Mouse (Mus musculus): ENCODE results near the gene Rd3. TPM values are rescaled to one million over a fixed set of nuclear protein-coding genes. Genes with fewer than 3 reads are reported as not detected.
A peak's percentile ranks its signal among the peaks of the same experiment; 100 is the strongest.

Gene Rd3
- polyA plus RNA-seq, 1 experiment from 2014 or later = 0.42 TPM

DNA sequence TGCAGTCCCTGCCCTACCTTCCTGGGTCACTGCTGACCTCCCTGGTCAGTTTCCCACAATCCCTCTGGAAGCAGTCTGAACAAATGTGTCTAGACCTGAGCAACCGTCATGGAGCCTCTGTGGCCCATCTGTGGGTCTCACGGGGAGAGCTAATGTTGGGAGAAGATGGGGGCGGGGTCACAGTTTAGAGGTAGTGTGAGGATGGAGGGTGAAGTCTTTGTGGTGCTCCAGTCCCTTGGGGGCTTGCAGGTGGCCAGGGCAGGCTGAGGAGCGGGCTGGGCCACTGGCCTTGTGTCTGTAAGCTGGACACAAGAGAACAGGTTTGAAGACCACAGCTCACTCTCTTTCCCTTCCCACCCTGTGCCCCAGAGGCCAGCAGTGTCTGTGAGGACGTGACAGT is 31.4 kb upstream of the Rd3 start:
- H3K4me1 ChIP-seq (ENCODE audit: control insufficient read depth, insufficient read depth, low read length) = peaks cover 9% of the 10 kb centered on the region
- H3K4me2 ChIP-seq (ENCODE audit: low read depth, low read length) = no peak overlapping the region
- no peaks in the 10 kb centered on the region for H3K27me3 ChIP-seq (replicated peaks; ENCODE audit: control insufficient read depth, insufficient read depth, low read length)
- H3K36me3 ChIP-seq (ENCODE audit: control insufficient read depth, insufficient read depth, low read length) = no peaks in the 10 kb centered on the region
- H3K4me3 ChIP-seq (ENCODE audit: low read length) = no peak overlapping the region
- 76% methylated on average over 5 of the region's 5 CpGs for WGBS
- H3K9ac ChIP-seq (ENCODE audit: low read depth, low read length) = no peak overlapping the region
- no peak overlapping the region for H3K27ac ChIP-seq (ENCODE audit: low read length)
- no peak for ATAC-seq
- no peaks in the 10 kb centered on the region for H3K9me3 ChIP-seq (ENCODE audit: control insufficient read depth, low read length)

DNA sequence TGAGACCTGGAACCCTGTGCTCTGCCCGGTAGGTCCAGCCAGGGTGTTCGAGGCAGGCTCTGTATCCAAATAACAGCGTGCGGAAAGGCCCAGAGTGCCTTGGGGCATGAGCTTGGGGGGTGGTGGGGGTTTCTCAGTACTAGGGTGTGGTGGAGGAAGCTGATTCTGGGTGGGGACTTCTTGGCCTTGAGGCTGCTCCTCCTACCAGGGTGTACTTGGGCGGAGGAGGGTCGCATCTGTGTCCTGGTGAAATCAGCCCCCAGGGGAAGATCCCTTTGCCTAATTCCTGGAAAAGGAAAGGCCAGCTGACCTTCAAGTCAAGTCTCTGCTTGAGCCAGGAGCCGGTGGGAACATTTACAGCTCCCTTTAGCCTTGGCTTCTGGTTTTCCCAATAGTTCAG is 30.9 kb upstream of the Rd3 start:
- no peaks in the 10 kb centered on the region for H3K27me3 ChIP-seq (replicated peaks; ENCODE audit: control insufficient read depth, insufficient read depth, low read length)
- WGBS = 74% methylated on average over 7 of the region's 7 CpGs
- H3K36me3 ChIP-seq (ENCODE audit: control insufficient read depth, insufficient read depth, low read length) = no peaks in the 10 kb centered on the region

DNA sequence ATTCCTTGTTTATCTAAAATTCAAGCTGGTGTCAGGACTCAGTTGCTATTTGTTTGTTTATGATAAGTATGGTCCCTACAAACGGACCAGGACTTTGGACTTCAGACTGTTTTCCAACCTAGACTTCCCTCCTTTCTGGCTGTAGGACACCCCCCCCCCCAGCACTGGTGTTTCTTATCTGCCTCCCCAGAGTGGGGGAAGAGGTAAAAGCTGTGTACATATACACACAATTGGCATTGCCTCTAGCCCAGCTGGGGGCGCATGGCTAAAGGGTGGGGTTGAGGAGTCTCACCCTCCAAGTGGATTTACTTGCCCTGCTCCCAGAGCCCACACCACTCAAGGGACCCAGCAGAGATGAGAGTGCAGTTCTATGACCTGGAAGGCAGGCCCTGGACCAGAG is 30.3 kb upstream of the Rd3 start:
- Histone ChIP-seq H3K4me1 (ENCODE audit: control insufficient read depth, insufficient read depth, low read length) (peaks cover 9% of the 10 kb centered on the region), H3K36me3 (ENCODE audit: control insufficient read depth, insufficient read depth, low read length) (no peaks in the 10 kb centered on the region), H3K4me3 (ENCODE audit: low read length) (no peak overlapping the region), H3K9ac (ENCODE audit: low read depth, low read length) (no peak overlapping the region), H3K4me2 (ENCODE audit: low read depth, low read length) (no peak overlapping the region), H3K27me3 (replicated peaks; ENCODE audit: control insufficient read depth, insufficient read depth, low read length) (no peaks in the 10 kb centered on the region), H3K9me3 (ENCODE audit: control insufficient read depth, low read length) (no peaks in the 10 kb centered on the region), H3K27ac (ENCODE audit: low read length) (no peak overlapping the region)
- 51% methylated on average over 2 of the region's 2 CpGs for WGBS
- peak; percentile 76 for ATAC-seq

More for the DNA sequence above, 30.9 kb upstream of the Rd3 start:
- H3K9ac ChIP-seq (ENCODE audit: low read depth, low read length) = no peak overlapping the region
- no peak overlapping the region for H3K27ac ChIP-seq (ENCODE audit: low read length)
- no peak overlapping the region for H3K4me3 ChIP-seq (ENCODE audit: low read length)
- H3K4me1 ChIP-seq (ENCODE audit: control insufficient read depth, insufficient read depth, low read length) = peaks cover 9% of the 10 kb centered on the region
- no peaks in the 10 kb centered on the region for H3K9me3 ChIP-seq (ENCODE audit: control insufficient read depth, low read length)
- H3K4me2 ChIP-seq (ENCODE audit: low read depth, low read length) = no peak overlapping the region
- no peak for ATAC-seq

DNA sequence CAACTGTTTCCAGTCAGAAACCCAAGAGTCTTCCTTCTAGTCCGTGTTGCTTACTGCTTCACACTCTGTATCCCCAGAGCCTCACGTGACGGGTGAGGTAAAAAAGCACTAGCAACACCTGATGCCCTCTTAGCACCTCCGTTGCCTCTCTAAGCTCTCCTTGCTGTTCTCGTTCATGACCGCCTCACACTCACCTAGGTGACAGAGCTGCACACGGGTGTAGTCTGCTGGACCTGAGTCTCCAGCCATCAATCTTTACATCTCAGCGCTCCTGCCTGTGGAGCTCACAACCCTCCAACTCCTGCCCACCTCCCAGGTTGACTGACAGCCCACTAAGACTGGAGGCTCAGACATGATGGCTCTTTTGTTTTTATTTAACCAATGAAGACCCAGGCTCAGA is 29.4 kb upstream of the Rd3 start:
- Histone ChIP-seq H3K4me2 (ENCODE audit: low read depth, low read length) (no peak overlapping the region), H3K9me3 (ENCODE audit: control insufficient read depth, low read length) (no peaks in the 10 kb centered on the region), H3K4me1 (ENCODE audit: control insufficient read depth, insufficient read depth, low read length) (peaks cover 9% of the 10 kb centered on the region), H3K27me3 (replicated peaks; ENCODE audit: control insufficient read depth, insufficient read depth, low read length) (no peaks in the 10 kb centered on the region), H3K36me3 (ENCODE audit: control insufficient read depth, insufficient read depth, low read length) (no peaks in the 10 kb centered on the region), H3K4me3 (ENCODE audit: low read length) (no peak overlapping the region), H3K9ac (ENCODE audit: low read depth, low read length) (no peak overlapping the region), H3K27ac (ENCODE audit: low read length) (no peak overlapping the region)
- ATAC-seq = no peak
- WGBS = 80% methylated on average over 8 of the region's 8 CpGs

DNA sequence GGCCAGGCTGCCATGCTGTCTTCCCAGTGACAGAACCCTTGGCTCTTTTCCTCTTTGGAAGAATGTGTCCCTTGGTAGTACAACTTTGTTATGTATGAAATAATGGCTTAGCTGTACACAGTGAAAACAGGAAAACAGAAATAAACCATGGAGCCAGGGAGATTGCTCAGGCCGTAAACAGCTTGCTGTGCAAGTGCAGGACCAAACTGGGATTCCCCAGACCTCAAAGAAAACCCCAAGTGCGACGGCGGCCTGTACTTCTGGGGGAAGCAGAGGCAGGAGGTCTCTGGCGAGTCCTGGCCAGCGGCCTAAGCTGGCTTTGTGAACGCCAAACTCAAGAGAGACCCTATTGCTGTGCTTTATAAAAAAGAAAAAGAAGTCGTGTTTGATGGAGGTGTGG is 28.6 kb upstream of the Rd3 start:
- H3K9me3 ChIP-seq (ENCODE audit: control insufficient read depth, low read length) = no peaks in the 10 kb centered on the region
- H3K27ac ChIP-seq (ENCODE audit: low read length) = no peak overlapping the region
- no peaks in the 10 kb centered on the region for H3K36me3 ChIP-seq (ENCODE audit: control insufficient read depth, insufficient read depth, low read length)
- H3K4me3 ChIP-seq (ENCODE audit: low read length) = no peak overlapping the region
- ATAC-seq = no peak
- H3K4me1 ChIP-seq (ENCODE audit: control insufficient read depth, insufficient read depth, low read length) = peaks cover 9% of the 10 kb centered on the region
- H3K27me3 ChIP-seq (replicated peaks; ENCODE audit: control insufficient read depth, insufficient read depth, low read length) = no peaks in the 10 kb centered on the region
- H3K4me2 ChIP-seq (ENCODE audit: low read depth, low read length) = no peak overlapping the region
- WGBS = 73% methylated on average over 8 of the region's 8 CpGs
- no peak overlapping the region for H3K9ac ChIP-seq (ENCODE audit: low read depth, low read length)

DNA sequence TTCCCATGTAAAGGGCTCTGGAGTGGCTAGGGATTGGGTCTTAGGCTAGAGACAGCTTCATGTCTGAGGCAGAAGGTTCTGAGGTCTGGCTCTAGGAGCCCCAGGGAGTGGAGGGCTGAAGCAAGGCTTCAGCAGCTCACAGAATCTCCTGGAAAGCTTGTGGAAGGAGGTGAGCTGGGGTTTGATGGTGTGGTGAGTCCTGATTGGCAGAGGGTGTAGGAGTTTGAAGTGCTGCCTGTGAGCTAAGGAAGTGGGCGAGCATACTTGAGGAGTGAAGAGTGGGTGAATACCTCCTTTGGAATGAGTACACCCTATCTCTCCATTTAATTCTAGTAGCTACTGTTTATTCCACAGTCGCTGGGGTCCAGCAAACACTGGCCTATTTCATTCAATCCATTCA is 26.6 kb upstream of the Rd3 start:
- Histone ChIP-seq H3K4me2 (ENCODE audit: low read depth, low read length) (no peak overlapping the region), H3K27me3 (replicated peaks; ENCODE audit: control insufficient read depth, insufficient read depth, low read length) (no peaks in the 10 kb centered on the region), H3K9me3 (ENCODE audit: control insufficient read depth, low read length) (no peaks in the 10 kb centered on the region), H3K4me3 (ENCODE audit: low read length) (no peak overlapping the region), H3K27ac (ENCODE audit: low read length) (no peak overlapping the region), H3K36me3 (ENCODE audit: control insufficient read depth, insufficient read depth, low read length) (no peaks in the 10 kb centered on the region), H3K4me1 (ENCODE audit: control insufficient read depth, insufficient read depth, low read length) (peaks cover 9% of the 10 kb centered on the region), H3K9ac (ENCODE audit: low read depth, low read length) (no peak overlapping the region)
- ATAC-seq = no peak
- WGBS = 63% methylated on average over 2 of the region's 2 CpGs

DNA sequence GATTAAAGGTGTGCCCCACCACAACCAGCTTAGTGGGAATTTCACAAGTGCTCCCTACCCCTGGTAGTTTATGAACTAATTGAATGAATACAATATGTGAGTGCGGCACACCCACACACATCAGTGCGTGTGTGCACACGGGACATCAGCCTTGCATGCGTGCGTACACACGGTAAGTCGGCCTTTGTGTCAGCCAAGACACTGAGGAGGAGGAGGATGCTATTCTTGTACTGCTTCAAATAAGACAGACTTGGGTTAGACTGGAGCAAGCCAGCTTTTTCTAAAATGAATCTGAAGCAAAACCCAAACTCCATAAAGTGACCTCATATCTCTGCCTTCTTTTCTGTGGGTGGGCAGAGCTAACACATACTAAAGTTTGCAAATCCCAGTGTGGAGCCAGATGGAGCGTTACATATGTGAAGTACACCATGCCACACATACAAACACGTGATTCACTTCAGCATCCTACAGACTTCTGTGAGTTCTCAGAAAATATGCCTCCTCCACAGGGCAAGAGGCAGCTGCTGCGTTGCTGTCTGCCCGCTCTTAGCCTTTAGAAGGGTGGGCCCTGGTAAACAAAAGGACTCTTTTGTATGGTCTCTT is 24.3 kb upstream of the Rd3 start:
- Histone ChIP-seq H3K4me1 (ENCODE audit: control insufficient read depth, insufficient read depth, low read length) (no peaks in the 10 kb centered on the region), H3K9ac (ENCODE audit: low read depth, low read length) (no peak overlapping the region), H3K4me2 (ENCODE audit: low read depth, low read length) (no peak overlapping the region), H3K4me3 (ENCODE audit: low read length) (no peak overlapping the region), H3K9me3 (ENCODE audit: control insufficient read depth, low read length) (no peaks in the 10 kb centered on the region), H3K36me3 (ENCODE audit: control insufficient read depth, insufficient read depth, low read length) (no peaks in the 10 kb centered on the region), H3K27ac (ENCODE audit: low read length) (no peak overlapping the region), H3K27me3 (replicated peaks; ENCODE audit: control insufficient read depth, insufficient read depth, low read length) (no peaks in the 10 kb centered on the region)
- 86% methylated on average over 11 of the region's 11 CpGs for WGBS
- no peak for ATAC-seq

DNA sequence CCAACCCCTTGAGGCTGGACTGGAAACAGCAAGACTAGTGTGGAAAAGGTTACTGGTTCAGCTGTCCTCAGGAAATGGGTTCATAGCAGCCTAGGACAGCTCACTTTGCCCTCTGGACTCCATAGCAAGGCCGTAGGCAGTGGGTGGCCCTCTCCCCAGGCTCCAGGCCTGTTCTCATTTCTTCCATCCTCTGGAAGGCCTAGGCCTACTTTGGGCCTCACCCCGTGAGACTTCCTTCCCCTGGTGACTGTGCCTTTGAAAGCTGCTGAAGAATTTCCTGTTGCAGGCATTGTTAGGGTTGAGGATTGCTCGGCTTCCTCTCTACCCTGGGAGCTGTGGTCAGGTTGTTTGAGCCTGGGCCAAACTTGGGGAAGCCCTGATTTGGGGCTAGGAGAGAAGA is 22.1 kb upstream of the Rd3 start:
- H3K4me2 ChIP-seq (ENCODE audit: low read depth, low read length) = no peak overlapping the region
- no peak overlapping the region for H3K4me3 ChIP-seq (ENCODE audit: low read length)
- WGBS = 61% methylated on average over 3 of the region's 3 CpGs
- peak; percentile 45 for ATAC-seq
- H3K36me3 ChIP-seq (ENCODE audit: control insufficient read depth, insufficient read depth, low read length) = no peaks in the 10 kb centered on the region
- H3K9me3 ChIP-seq (ENCODE audit: control insufficient read depth, low read length) = no peaks in the 10 kb centered on the region
- H3K9ac ChIP-seq (ENCODE audit: low read depth, low read length) = no peak overlapping the region
- H3K27me3 ChIP-seq (replicated peaks; ENCODE audit: control insufficient read depth, insufficient read depth, low read length) = no peaks in the 10 kb centered on the region
- no peaks in the 10 kb centered on the region for H3K4me1 ChIP-seq (ENCODE audit: control insufficient read depth, insufficient read depth, low read length)
- H3K27ac ChIP-seq (ENCODE audit: low read length) = peak overlapping the region; percentile 33; the same call in 1 of the 2 replicates

DNA sequence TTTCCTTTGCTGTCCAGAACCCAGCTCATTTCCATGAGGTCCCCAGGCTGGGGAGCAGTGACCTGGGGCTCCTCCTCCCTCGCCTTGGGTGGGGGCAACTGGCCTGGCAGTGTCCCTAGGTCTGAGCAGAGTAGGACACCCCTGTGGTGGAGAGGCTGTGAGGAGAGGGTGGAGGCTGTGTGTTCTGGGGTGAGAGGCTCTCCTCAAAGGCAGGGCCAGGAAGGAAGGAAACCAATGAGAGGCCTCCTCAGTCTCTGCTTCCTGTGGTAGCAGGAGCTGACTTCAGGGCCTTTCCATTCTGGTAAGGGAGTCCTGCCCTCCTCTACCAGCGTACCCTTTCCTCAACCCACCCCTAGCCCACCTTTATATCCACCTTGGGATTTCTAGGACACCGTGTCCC is 20.9 kb upstream of the Rd3 start:
- Histone ChIP-seq H3K36me3 (ENCODE audit: control insufficient read depth, insufficient read depth, low read length) (no peaks in the 10 kb centered on the region), H3K27ac (ENCODE audit: low read length) (peak overlapping the region; percentile 49), H3K27me3 (replicated peaks; ENCODE audit: control insufficient read depth, insufficient read depth, low read length) (no peaks in the 10 kb centered on the region), H3K9ac (ENCODE audit: low read depth, low read length) (0 out of 2 replicates have a peak overlapping the region, but pooled peaks have one; percentile 10), H3K9me3 (ENCODE audit: control insufficient read depth, low read length) (no peaks in the 10 kb centered on the region), H3K4me2 (ENCODE audit: low read depth, low read length) (no peak overlapping the region), H3K4me3 (ENCODE audit: low read length) (no peak overlapping the region), H3K4me1 (ENCODE audit: control insufficient read depth, insufficient read depth, low read length) (no peaks in the 10 kb centered on the region)
- peak; percentile 29; the same call in 1 of the 2 replicates for ATAC-seq
- WGBS = 79% methylated on average over 3 of the region's 3 CpGs

DNA sequence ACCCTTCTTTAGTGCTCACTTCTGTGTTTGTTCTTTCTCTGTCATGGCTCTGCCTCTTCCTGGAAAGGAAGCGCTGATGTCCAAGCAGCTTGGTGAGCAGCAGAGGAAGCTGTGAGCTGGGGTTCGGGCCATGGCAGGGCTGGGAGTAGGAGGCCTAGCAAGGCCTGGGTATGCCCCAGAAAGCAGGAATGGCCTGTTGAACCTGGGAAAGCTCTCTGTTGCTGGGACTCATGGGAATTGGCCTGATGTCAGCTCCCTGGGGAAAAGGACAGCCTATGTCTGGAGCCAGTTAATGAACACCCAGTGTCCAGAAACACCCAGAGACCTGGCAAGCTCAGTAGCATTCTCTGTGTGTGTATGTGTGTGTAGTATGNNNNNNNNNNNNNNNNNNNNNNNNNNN is 20.3 kb upstream of the Rd3 start:
- H3K4me2 ChIP-seq (ENCODE audit: low read depth, low read length) = no peak overlapping the region
- ATAC-seq = peak; percentile 43; the same call in 1 of the 2 replicates
- H3K27ac ChIP-seq (ENCODE audit: low read length) = 0 out of 2 replicates have a peak overlapping the region, but pooled peaks have one; percentile 24
- no peaks in the 10 kb centered on the region for H3K4me1 ChIP-seq (ENCODE audit: control insufficient read depth, insufficient read depth, low read length)
- WGBS = 94% methylated on average over 2 of the region's 2 CpGs
- no peaks in the 10 kb centered on the region for H3K27me3 ChIP-seq (replicated peaks; ENCODE audit: control insufficient read depth, insufficient read depth, low read length)
- H3K9ac ChIP-seq (ENCODE audit: low read depth, low read length) = 0 out of 2 replicates have a peak overlapping the region, but pooled peaks have one; percentile 10
- H3K36me3 ChIP-seq (ENCODE audit: control insufficient read depth, insufficient read depth, low read length) = no peaks in the 10 kb centered on the region
- no peak overlapping the region for H3K4me3 ChIP-seq (ENCODE audit: low read length)
- no peaks in the 10 kb centered on the region for H3K9me3 ChIP-seq (ENCODE audit: control insufficient read depth, low read length)

All from intestine, embryonic 16.5 days (tissue).